Mouse (Mus musculus) CH12.LX (cell line): ENCODE measurements around the gene Trip12. TPM values are rescaled to one million over a fixed set of nuclear protein-coding genes. Genes with fewer than 3 reads are reported as not detected.

Source experiments
- DNase-seq: peaks from one replicate; pipeline ENCODE4 v3.0.0-alpha.2; 2013; ENCODE audit errors: extremely low read depth
- H3K27ac ChIP-seq: 2 replicates; pipeline ENCODE4 v1.5.1; 2012; ENCODE audit warnings: low read depth, mild to moderate bottlenecking, control low read depth, moderate library complexity; ENCODE audit not compliant: insufficient read depth
- H3K27me3 ChIP-seq: replicated peaks from 2 replicates; pipeline ENCODE3; 2012; ENCODE audit warnings: inconsistent platforms
- H3K36me3 ChIP-seq, 2 experiments: replicated peaks in 1 of 2; 2 replicates each; pipeline versions ENCODE3 to v1.6.1; 2012; ENCODE audit warnings: inconsistent platforms in 1 of 2, low read length in 1 of 2, mild to moderate bottlenecking in 1 of 2, mixed read lengths in 1 of 2, moderate library complexity in 1 of 2; ENCODE audit not compliant: control insufficient read depth in 1 of 2, insufficient read depth in 1 of 2
- H3K4me1 ChIP-seq, 2 experiments: 2 replicates each; pipeline ENCODE4 v1.6.1; 2012; ENCODE audit warnings: inconsistent platforms in 1 of 2, moderate library complexity in 1 of 2; ENCODE audit not compliant: insufficient read depth in 2 of 2, control insufficient read depth in 1 of 2
- H3K4me2 ChIP-seq: 2 replicates; pipeline ENCODE4 v1.6.1; 2012; ENCODE audit warnings: low read depth, mild to moderate bottlenecking, control low read depth; ENCODE audit not compliant: poor library complexity, insufficient read depth, severe bottlenecking
- H3K4me3 ChIP-seq, 3 experiments: fragments of 150-350 bp in 1 of 3; sonication (generic) in 1 of 3; replicated peaks in 1 of 3; 2 replicates each; pipeline versions ENCODE3 to v1.5.1; 2011 to 2012; ENCODE audit warnings: low read depth in 2 of 3, low read length in 2 of 3, mild to moderate bottlenecking in 2 of 3, moderate library complexity in 2 of 3, control low read depth in 1 of 3, improper control_type of control experiment in 1 of 3, inconsistent platforms in 1 of 3, mixed read lengths in 1 of 3; ENCODE audit not compliant: poor library complexity in 1 of 3
- H3K79me2 ChIP-seq: replicated peaks from 2 replicates; pipeline ENCODE4 v1.6.1; 2012; ENCODE audit warnings: mild to moderate bottlenecking, moderate library complexity; ENCODE audit not compliant: control insufficient read depth, poor library complexity, insufficient read depth, severe bottlenecking; ENCODE audit errors: extremely low read depth
- H3K9ac ChIP-seq: 2 replicates; pipeline ENCODE4 v1.6.1; 2012; ENCODE audit warnings: low read depth, mild to moderate bottlenecking, control low read depth, moderate library complexity; ENCODE audit not compliant: insufficient read depth
- H3K9me3 ChIP-seq: replicated peaks from 2 replicates; pipeline ENCODE3; 2012; ENCODE audit warnings: low read length, inconsistent platforms, mixed read lengths
- CTCF ChIP-seq, 2 experiments: IDR thresholded peaks in 1 of 2; conservative IDR thresholded peaks in 1 of 2; 2 replicates each; pipeline ENCODE4 v1.5.1; 2011 to 2012; ENCODE audit warnings: low read depth in 2 of 2, low read length in 2 of 2, improper control_type of control experiment in 1 of 2, inconsistent platforms in 1 of 2, mild to moderate bottlenecking in 1 of 2, moderate library complexity in 1 of 2
- E2F4 ChIP-seq: IDR thresholded peaks from 2 replicates; pipeline ENCODE4 v1.6.1; 2011; ENCODE audit warnings: low read depth, low read length, improper control_type of control experiment; ENCODE audit not compliant: insufficient replicate concordance
- IRF4 ChIP-seq: IDR thresholded peaks from 2 replicates; pipeline ENCODE4 v1.6.1; 2014; ENCODE audit warnings: low read depth, mild to moderate bottlenecking, inconsistent platforms, low read length, improper control_type of control experiment
- JUN ChIP-seq: IDR thresholded peaks from 2 replicates; pipeline ENCODE4 v1.6.1; 2011; ENCODE audit warnings: low read depth, mild to moderate bottlenecking, low read length, improper control_type of control experiment, moderate library complexity; ENCODE audit not compliant: insufficient read depth
- JUND ChIP-seq: conservative IDR thresholded peaks from 2 replicates; pipeline ENCODE4 v1.6.1; 2011; ENCODE audit warnings: low read depth, low read length, improper control_type of control experiment
- MEF2A ChIP-seq: IDR thresholded peaks from 2 replicates; pipeline ENCODE4 v1.6.1; 2014; ENCODE audit warnings: low read depth, mild to moderate bottlenecking, inconsistent platforms, low read length, improper control_type of control experiment, borderline replicate concordance
- POLR2AphosphoS2 ChIP-seq: IDR thresholded peaks from 2 replicates; pipeline ENCODE4 v1.6.1; 2011; ENCODE audit warnings: low read depth, low read length, improper control_type of control experiment
- RAD21 ChIP-seq: IDR thresholded peaks from 2 replicates; pipeline ENCODE4 v1.6.1; 2011; ENCODE audit warnings: low read depth, mild to moderate bottlenecking, low read length, improper control_type of control experiment, moderate library complexity
- RCOR1 ChIP-seq: conservative IDR thresholded peaks from 2 replicates; pipeline ENCODE4 v1.6.1; 2012; ENCODE audit warnings: low read depth, mild to moderate bottlenecking, inconsistent platforms, low read length, improper control_type of control experiment
- TCF12 ChIP-seq: IDR thresholded peaks from 2 replicates; pipeline ENCODE4 v1.6.1; 2014; ENCODE audit warnings: low read depth, mild to moderate bottlenecking, inconsistent platforms, low read length, improper control_type of control experiment
- USF1 ChIP-seq: IDR thresholded peaks from 2 replicates; pipeline ENCODE4 v1.6.1; 2014; ENCODE audit warnings: low read depth, mild to moderate bottlenecking, inconsistent platforms, low read length, improper control_type of control experiment
- USF2 ChIP-seq: conservative IDR thresholded peaks from 2 replicates; pipeline ENCODE4 v1.6.1; 2011; ENCODE audit warnings: low read depth, low read length, improper control_type of control experiment
- ZC3H11A ChIP-seq: IDR thresholded peaks from 2 replicates; pipeline ENCODE4 v1.6.1; 2012; ENCODE audit warnings: low read depth, mild to moderate bottlenecking, inconsistent platforms, low read length, improper control_type of control experiment
- ZKSCAN1 ChIP-seq: IDR thresholded peaks from 2 replicates; pipeline ENCODE4 v1.6.1; 2012; ENCODE audit warnings: low read depth, inconsistent platforms, low read length, improper control_type of control experiment, borderline replicate concordance
- dilution Hi-C: fragments of 300-500 bp; cut with MboI; formaldehyde crosslinking; loops from 2 replicates; pipeline ENCODE4 v1.14.3; 2020; ENCODE audit warnings: low sequenced_read_pairs; ENCODE audit not compliant: extremely low pct_unique_long_range_greater_than_20kb, extremely low pct_ligation_motif_present
- in situ Hi-C: fragments of 300-500 bp; cut with MboI; formaldehyde crosslinking; loops from 3 replicates; pipeline ENCODE4 v1.14.3; 2019; ENCODE audit warnings: low sequenced_read_pairs, low pct_ligation_motif_present, low pct_unique_long_range_greater_than_20kb, mixed read lengths
- polyA plus RNA-seq: library from polyadenylated mRNA; unstranded; fragments of >175 nt; gene quantifications from 2 replicates; pipeline ENCODE4 v1.2.1, GENCODE M21; 2012; ENCODE audit warnings: low read depth; ENCODE audit not compliant: insufficient read length
- total RNA-seq, 2 experiments: library from RNA; depleted of rRNA; stranded (reverse); fragments of 300-350 nt in 1 of 2; fragments of >200 nt in 1 of 2; gene quantifications; 2 replicates each; pipeline ENCODE4 v1.2.3; 2012 to 2014

Trip12 gene
- total and polyA plus RNA-seq, 3 experiments: 75.6 to 93.8 (median 90.2) TPM

- H3K79me2 ChIP-seq: no peaks in the 10 kb centered on the region
- H3K9me3 ChIP-seq: no peaks in the 10 kb centered on the region
- peaks cover 0 to 12% of the 10 kb centered on the region in 2 experiments for H3K36me3 ChIP-seq
- TF ChIP-seq JUN (no peak), USF1 (no peak), ZKSCAN1 (no peak), IRF4 (no peak), MEF2A (no peak), CTCF (conservative IDR thresholded peaks at IDR 0.05 in 1 of 2, IDR thresholded peaks at IDR 0.05 in 1 of 2; ENCODE audit: low read depth in 2 of 2, low read length in 2 of 2) (no peak), E2F4 (no peak)
- no peaks in the 10 kb centered on the region for H3K4me1 ChIP-seq
- no peak overlapping the region for H3K4me3 ChIP-seq
- H3K4me2 ChIP-seq: no peak overlapping the region
- H3K27ac ChIP-seq: no peak overlapping the region
- in situ Hi-C loops: no loop called here
- H3K27me3 ChIP-seq: no peaks in the 10 kb centered on the region
- no peak overlapping the region for H3K9ac ChIP-seq
- DNase-seq: no peak
- dilution Hi-C loops: no loop called here
These were observed 8.0 kb upstream of the Trip12 start for GRCm38 (mm10) chr1:84848335-84848734.

GRCm38 (mm10) chr1:84847698-84848097 lies 7.4 kb upstream of the Trip12 start:
- no peak overlapping the region for H3K4me2 ChIP-seq
- H3K4me3 ChIP-seq: no peak overlapping the region
- no peak for TF ChIP-seq E2F4
- TF ChIP-seq JUND: no peak
- TF ChIP-seq MEF2A: no peak
- no peak for TF ChIP-seq RAD21
- no peak for TF ChIP-seq RCOR1
- no peak for TF ChIP-seq POLR2AphosphoS2
- TF ChIP-seq USF2: no peak
- TF ChIP-seq ZC3H11A: no peak
- TF ChIP-seq TCF12: no peak
- TF ChIP-seq, all 38 proteins: peak for 0
- dilution Hi-C loops: no loop called here
- no peak overlapping the region for H3K9ac ChIP-seq
- no peak for DNase-seq
- no peak overlapping the region for H3K27ac ChIP-seq
- H3K27me3 ChIP-seq: no peaks in the 10 kb centered on the region
- no peaks in the 10 kb centered on the region for H3K9me3 ChIP-seq
- H3K4me1 ChIP-seq: no peaks in the 10 kb centered on the region
- in situ Hi-C loops: no loop called here
- no peaks in the 10 kb centered on the region for H3K79me2 ChIP-seq
- peaks cover 0 to 14% of the 10 kb centered on the region in 2 experiments for H3K36me3 ChIP-seq
